Mouse (Mus musculus) G1E-ER4 (cell line): ENCODE data around the gene Gdf15. TPM values are rescaled to one million over a fixed set of nuclear protein-coding genes. Genes with fewer than 3 reads are reported as not detected.

Source experiments
- GATA1 ChIP-seq: IDR thresholded peaks from one replicate; pipeline ENCODE4 v1.8.0; 2012; ENCODE audit warnings: low read length, inconsistent platforms
- polyA plus RNA-seq: library from polyadenylated mRNA; stranded (reverse); fragments of >175 nt; gene quantifications from 2 replicates; pipeline ENCODE4 v1.2.3, GENCODE M21; 2012

Gene Gdf15
- polyA plus RNA-seq, 1 experiment: 0.05 TPM

GRCm38 (mm10) chr8:70594621-70595564 lies 37.4 kb downstream of the Gdf15 start:
- TF ChIP-seq GATA1: no peak

- no peak for TF ChIP-seq GATA1
Observed at GRCm38 (mm10) chr8:70593961-70594609, 38.2 kb downstream of the Gdf15 start, which contains the start of gene Isyna1. Gene Isyna1, plus strand, starts transcription at chr8:70594373.

GRCm38 (mm10) chr8:70593173-70593572 lies 39.1 kb downstream of the Gdf15 start:
- no peak for TF ChIP-seq GATA1

- no peak for TF ChIP-seq GATA1
Observed at GRCm38 (mm10) chr8:70591569-70591968, 40.7 kb downstream of the Gdf15 start.

- no peak for TF ChIP-seq GATA1
Observed at GRCm38 (mm10) chr8:70585258-70585652, 47.0 kb downstream of the Gdf15 start.

GRCm38 (mm10) chr8:70584606-70585257 lies 47.5 kb downstream of the Gdf15 start:
- TF ChIP-seq GATA1: no peak

- TF ChIP-seq GATA1: no peak
Observed at GRCm38 (mm10) chr8:70583476-70584387, 48.5 kb downstream of the Gdf15 start.

Other genes starting within 250 kb of the Gdf15 start
- 25.8 and 29.6 TPM in 2 replicates for gene Crtc1, start 192.9 kb downstream of the Gdf15 start, polyA plus RNA-seq
- 10.0 and 10.8 TPM in 2 replicates for gene Klhl26, start 155.5 kb downstream of the Gdf15 start, polyA plus RNA-seq
- gene Tmem59l, start 145.1 kb downstream of the Gdf15 start, polyA plus RNA-seq: not detected in 2 replicates
- gene Crlf1, start 139.3 kb downstream of the Gdf15 start, polyA plus RNA-seq: not detected in 2 replicates
- gene Rex1bd, start 125.7 kb downstream of the Gdf15 start, polyA plus RNA-seq: 264 and 347 TPM in 2 replicates
- 421 and 1,202 TPM in 2 replicates for gene Uba52, start 121.7 kb downstream of the Gdf15 start, polyA plus RNA-seq
- gene Fkbp8, start 104.7 kb downstream of the Gdf15 start, polyA plus RNA-seq: 1,137 and 1,401 TPM in 2 replicates
- 41.4 and 54.9 TPM in 2 replicates for gene Kxd1, start 104.5 kb downstream of the Gdf15 start, polyA plus RNA-seq
- 50.0 and 51.6 TPM in 2 replicates for gene Ell, start 93.0 kb downstream of the Gdf15 start, polyA plus RNA-seq
- gene Isyna1, start 38.1 kb downstream of the Gdf15 start, polyA plus RNA-seq: 184 and 204 TPM in 2 replicates
- 968 and 1,213 TPM in 2 replicates for gene Ssbp4, start 23.6 kb downstream of the Gdf15 start, polyA plus RNA-seq
- gene Lrrc25, start 16.3 kb downstream of the Gdf15 start, polyA plus RNA-seq: 0.08 and 0.13 TPM in 2 replicates
- gene Pgpep1, start 27.9 kb upstream of the Gdf15 start, polyA plus RNA-seq: 3.7 and 5.0 TPM in 2 replicates
- gene Lsm4, start 40.8 kb upstream of the Gdf15 start, polyA plus RNA-seq: 887 and 1,189 TPM in 2 replicates
- gene Jund, start 66.5 kb upstream of the Gdf15 start, polyA plus RNA-seq: 173 and 232 TPM in 2 replicates
- gene Iqcn, start 71.0 kb upstream of the Gdf15 start, polyA plus RNA-seq: not detected in 2 replicates
- not detected in 2 replicates for gene Gm3336, start 86.1 kb upstream of the Gdf15 start, polyA plus RNA-seq
- 0.81 and 1.2 TPM in 2 replicates for gene Pde4c, start 91.3 kb upstream of the Gdf15 start, polyA plus RNA-seq
- 21.8 and 26.1 TPM in 2 replicates for gene Rab3a, start 122.2 kb upstream of the Gdf15 start, polyA plus RNA-seq
- gene Mpv17l2, start 128.5 kb upstream of the Gdf15 start, polyA plus RNA-seq: 189 and 199 TPM in 2 replicates
- 70.1 and 86.8 TPM in 2 replicates for gene Pik3r2, start 144.3 kb upstream of the Gdf15 start, polyA plus RNA-seq
- gene Mast3, start 172.6 kb upstream of the Gdf15 start, polyA plus RNA-seq: 206 and 255 TPM in 2 replicates
- gene Il12rb1, start 176.0 kb upstream of the Gdf15 start, polyA plus RNA-seq: 5.2 and 5.3 TPM in 2 replicates
- gene Arrdc2, start 207.3 kb upstream of the Gdf15 start, polyA plus RNA-seq: 65.7 and 101 TPM in 2 replicates
- 0.03 TPM in 2 replicates for gene Kcnn1, start 230.8 kb upstream of the Gdf15 start, polyA plus RNA-seq
- 179 and 205 TPM in 2 replicates for gene Ccdc124, start 241.5 kb upstream of the Gdf15 start, polyA plus RNA-seq